Mouse (Mus musculus) liver, adult 2 months (tissue): ENCODE measurements around the gene Zbtb20. TPM values are rescaled to one million over a fixed set of nuclear protein-coding genes. Genes with fewer than 3 reads are reported as not detected.
A peak's percentile ranks its signal among the peaks of the same experiment; 100 is the strongest.

Source experiments
- DNase-seq: peaks from one replicate; pipeline ENCODE4 v3.0.0-alpha.2; 2011; ENCODE audit warnings: low read depth, low spot score; ENCODE audit errors: extremely low read depth
- H3K27ac ChIP-seq: fragments of 200-500 bp; replicated peaks from 2 replicates; pipeline ENCODE4 v1.5.1; 2012; ENCODE audit warnings: low read depth, mild to moderate bottlenecking, control low read depth, inconsistent platforms, low read length; ENCODE audit not compliant: insufficient read depth
- H3K27me3 ChIP-seq: fragments of 200-500 bp; 2 replicates; pipeline ENCODE4 v1.6.1; 2012; ENCODE audit warnings: mild to moderate bottlenecking, moderate library complexity, low read length, inconsistent platforms; ENCODE audit not compliant: control insufficient read depth, insufficient read depth
- H3K36me3 ChIP-seq: fragments of 200-500 bp; 2 replicates; pipeline ENCODE4 v1.6.1; 2012; ENCODE audit warnings: low read length, inconsistent platforms; ENCODE audit not compliant: control insufficient read depth, insufficient read depth
- H3K4me1 ChIP-seq: fragments of 200-500 bp; 2 replicates; pipeline ENCODE4 v1.6.1; 2011; ENCODE audit warnings: low read length; ENCODE audit not compliant: control insufficient read depth, insufficient read depth
- H3K4me3 ChIP-seq: fragments of 200-500 bp; 2 replicates; pipeline ENCODE4 v1.5.1; 2011; ENCODE audit warnings: low read depth, mild to moderate bottlenecking, control low read depth, low read length, moderate library complexity; ENCODE audit not compliant: insufficient read depth
- H3K79me2 ChIP-seq: fragments of 200-500 bp; 2 replicates; pipeline ENCODE4 v1.6.1; 2012; ENCODE audit warnings: inconsistent platforms, mild to moderate bottlenecking, low read length, moderate library complexity; ENCODE audit not compliant: control insufficient read depth, insufficient read depth
- H3K9ac ChIP-seq: fragments of 200-500 bp; 2 replicates; pipeline ENCODE4 v1.6.1; 2012; ENCODE audit warnings: low read depth, mild to moderate bottlenecking, control low read depth, inconsistent platforms, low read length
- CTCF ChIP-seq: fragments of 200-500 bp; IDR thresholded peaks from 2 replicates; pipeline ENCODE4 v1.5.1; 2011; ENCODE audit warnings: low read depth, low read length, control low read depth
- POLR2A ChIP-seq: fragments of 200-500 bp; IDR thresholded peaks from 2 replicates; pipeline ENCODE4 v1.6.1; 2011; ENCODE audit warnings: low read length, control low read depth; ENCODE audit not compliant: insufficient read depth; ENCODE audit errors: extremely low read depth
- WGBS: fragments of 180-500 bp; shearing (Covaris S2); methylation state at CpG from one replicate; pipeline ENCODE4 v1.1.7; 2018; 5-methylcytosine and 5-hydroxymethylcytosine counted together
- polyA plus RNA-seq: library from polyadenylated mRNA; depleted of rRNA; stranded (reverse); fragments of >200 nt; gene quantifications from 2 replicates; pipeline ENCODE4 v1.2.3, GENCODE M21; 2012
- total RNA-seq: library from RNA; depleted of rRNA; stranded (reverse); fragments of >200 nt; gene quantifications from 2 replicates; pipeline ENCODE4 v1.2.3, GENCODE M21; 2014

Gene Zbtb20
- total and polyA plus RNA-seq, 2 experiments, result 17.8 to 52.6 TPM

DNA sequence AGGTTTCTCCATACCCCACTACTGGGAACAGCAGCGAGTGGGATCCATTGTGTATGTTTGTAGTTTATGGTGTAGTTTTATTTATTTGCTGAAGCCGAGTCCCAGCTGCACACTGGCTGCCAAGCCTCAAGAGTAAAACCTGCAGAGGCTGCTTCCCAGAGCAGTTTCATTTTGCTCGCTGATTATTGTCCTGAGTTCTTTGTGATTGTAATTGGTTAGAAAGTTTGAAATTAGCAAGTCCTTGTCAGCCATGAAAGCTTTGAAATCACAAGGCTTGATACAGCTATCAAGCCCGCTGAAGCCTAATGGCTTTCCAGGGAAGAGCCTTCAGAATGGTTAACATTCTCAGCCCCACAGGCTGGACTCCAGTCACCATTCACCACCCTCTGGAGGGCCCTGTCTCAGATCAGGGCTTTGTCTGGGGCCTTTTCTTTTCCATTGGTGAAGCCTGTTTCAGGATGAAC lies 434.3 kb downstream of the Zbtb20 start:
- Histone ChIP-seq H3K27me3 (no peaks in the 10 kb centered on the region), H3K27ac (no peak overlapping the region), H3K9ac (no peak overlapping the region), H3K79me2 (peaks cover 6% of the 10 kb centered on the region; the same call in 1 of the 2 replicates), H3K36me3 (peaks cover 30% of the 10 kb centered on the region), H3K4me1 (no peaks in the 10 kb centered on the region), H3K4me3 (no peak overlapping the region)
- TF ChIP-seq POLR2A (no peak), CTCF (no peak)
- 85% methylated on average over 4 of the region's 4 CpGs for WGBS
- no peak for DNase-seq

DNA sequence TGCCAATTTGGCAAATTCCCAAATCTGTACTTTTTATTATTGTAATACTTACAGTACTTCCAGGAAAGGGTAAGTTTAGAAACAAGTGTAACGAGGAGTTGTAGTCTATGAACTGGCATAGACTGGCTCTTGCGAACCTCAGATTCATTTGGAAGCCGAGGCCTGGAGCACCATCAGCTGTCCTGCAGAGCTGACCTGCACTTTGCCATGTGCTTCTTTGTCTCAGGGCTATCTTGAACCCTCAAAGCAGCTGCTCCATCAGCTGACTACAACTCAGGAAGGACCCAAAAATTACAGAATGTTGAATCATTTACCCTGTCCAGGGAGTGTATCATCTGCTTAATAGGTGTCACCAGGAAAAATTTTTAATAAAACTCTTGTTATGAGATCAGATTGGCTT lies 448.3 kb downstream of the Zbtb20 start:
- Histone ChIP-seq H3K27me3 (no peaks in the 10 kb centered on the region), H3K4me1 (peaks cover 8% of the 10 kb centered on the region; the same call in 1 of the 2 replicates), H3K4me3 (no peak overlapping the region), H3K27ac (peak overlapping the region; percentile 25; the same call in 1 of the 2 replicates), H3K36me3 (no peaks in the 10 kb centered on the region), H3K79me2 (peaks cover 2% of the 10 kb centered on the region; the same call in 1 of the 2 replicates), H3K9ac (no peak overlapping the region)
- no peak for DNase-seq
- TF ChIP-seq CTCF (no peak), POLR2A (no peak)
- 32% methylated on average over 3 of the region's 3 CpGs for WGBS

DNA sequence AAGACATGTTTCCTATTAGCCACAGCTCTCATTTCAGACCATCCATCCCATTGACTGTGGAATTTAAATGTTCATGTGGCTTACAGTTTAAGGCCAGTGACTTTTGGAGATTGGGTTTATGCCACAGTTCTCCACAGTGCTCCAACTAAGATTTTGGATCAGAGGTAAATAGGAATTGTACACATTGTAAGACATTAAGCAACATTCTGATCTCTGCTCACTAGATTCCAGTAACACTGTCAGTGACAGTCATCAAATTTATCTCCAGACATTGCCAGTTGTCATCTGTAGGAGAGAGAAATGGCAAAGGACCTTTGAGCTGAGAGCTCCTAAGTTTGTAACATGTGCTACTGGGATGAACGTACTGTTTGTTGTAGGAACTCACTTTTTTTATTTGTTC lies 452.5 kb downstream of the Zbtb20 start:
- Histone ChIP-seq H3K4me1 (peaks cover 12% of the 10 kb centered on the region), H3K27me3 (no peaks in the 10 kb centered on the region), H3K4me3 (no peak overlapping the region), H3K79me2 (peaks cover 8% of the 10 kb centered on the region; the same call in 1 of the 2 replicates), H3K9ac (no peak overlapping the region), H3K27ac (no peak overlapping the region), H3K36me3 (no peaks in the 10 kb centered on the region)
- TF ChIP-seq CTCF (no peak), POLR2A (no peak)
- WGBS, result 29% methylated on average over 1 of the region's 1 CpGs
- peak; percentile 94 for DNase-seq

DNA sequence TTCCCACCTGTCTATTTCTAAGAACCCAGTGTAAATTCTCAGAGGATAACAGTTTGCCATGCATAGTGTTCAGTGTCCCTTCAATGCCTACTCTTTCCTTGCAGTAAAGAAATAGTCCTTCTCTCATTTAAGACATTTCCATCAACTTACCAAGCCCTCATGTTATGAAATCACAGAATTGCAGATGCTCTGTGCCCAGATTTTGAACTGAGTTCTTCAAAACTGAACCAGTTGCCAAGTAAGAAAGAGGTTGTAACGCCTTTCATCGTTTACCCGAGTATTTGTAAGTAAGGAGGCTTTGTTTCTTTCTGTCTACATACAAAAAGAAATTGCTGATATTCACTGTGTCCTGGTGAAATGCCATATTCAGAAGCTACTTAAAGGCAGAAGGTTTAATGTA lies 454.5 kb downstream of the Zbtb20 start:
- 29% methylated on average over 3 of the region's 3 CpGs for WGBS
- H3K36me3 ChIP-seq, result no peaks in the 10 kb centered on the region
- H3K4me3 ChIP-seq, result no peak overlapping the region
- no peak for TF ChIP-seq CTCF
- no peak for TF ChIP-seq POLR2A
- H3K4me1 ChIP-seq, result peaks cover 17% of the 10 kb centered on the region
- H3K27me3 ChIP-seq, result no peaks in the 10 kb centered on the region
- H3K27ac ChIP-seq, result no peak overlapping the region
- H3K79me2 ChIP-seq, result peaks cover 6% of the 10 kb centered on the region; the same call in 1 of the 2 replicates
- no peak overlapping the region for H3K9ac ChIP-seq
- DNase-seq, result peak; percentile 77

DNA sequence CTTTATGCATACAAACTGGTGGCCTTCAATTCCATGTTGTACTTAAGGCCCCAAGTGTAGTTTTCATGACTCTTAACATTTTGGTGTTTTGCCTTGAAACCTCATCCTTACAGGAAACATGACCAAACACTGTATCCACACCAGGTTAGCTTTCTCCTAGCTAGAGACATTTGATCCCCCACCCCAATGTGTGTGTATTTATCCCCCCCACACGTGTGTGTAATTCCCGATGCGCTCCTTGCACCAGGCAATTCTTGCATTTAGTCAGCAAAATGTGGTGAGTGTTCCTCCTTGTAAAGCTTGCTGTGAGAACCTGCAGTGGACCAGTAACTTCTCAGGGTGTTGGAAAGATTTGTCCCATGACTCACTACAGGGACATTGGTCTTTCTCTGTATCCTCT lies 455.8 kb downstream of the Zbtb20 start:
- Histone ChIP-seq H3K79me2 (peaks cover 6% of the 10 kb centered on the region; the same call in 1 of the 2 replicates), H3K4me1 (peaks cover 21% of the 10 kb centered on the region), H3K36me3 (no peaks in the 10 kb centered on the region), H3K4me3 (no peak overlapping the region), H3K9ac (no peak overlapping the region), H3K27me3 (no peaks in the 10 kb centered on the region), H3K27ac (no peak overlapping the region)
- WGBS, result 94% methylated on average over 3 of the region's 3 CpGs
- no peak for DNase-seq
- TF ChIP-seq CTCF, result no peak
- TF ChIP-seq POLR2A, result no peak

DNA sequence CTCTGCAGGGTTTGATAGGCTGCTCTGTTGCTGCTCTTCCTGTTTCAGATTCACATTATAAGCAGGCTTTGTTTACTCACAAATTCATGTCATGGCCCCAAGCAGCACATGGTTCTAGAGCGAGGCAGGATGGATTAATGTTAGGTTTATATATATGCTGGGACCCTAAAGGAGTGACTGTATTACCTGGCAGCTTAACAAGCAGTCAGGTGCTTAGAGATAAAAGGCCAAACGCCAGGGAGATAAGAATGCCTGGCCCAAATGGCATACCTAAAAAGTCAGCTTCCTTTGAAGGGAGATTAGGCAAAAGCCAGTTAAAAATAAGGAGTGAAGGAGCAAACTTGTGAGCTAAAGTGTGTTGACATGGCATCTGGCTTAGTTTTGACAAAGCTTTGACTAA lies 457.1 kb downstream of the Zbtb20 start:
- Histone ChIP-seq H3K4me1 (peaks cover 20% of the 10 kb centered on the region), H3K27me3 (no peaks in the 10 kb centered on the region), H3K4me3 (no peak overlapping the region), H3K27ac (peak overlapping the region; percentile 60), H3K9ac (no peak overlapping the region), H3K79me2 (peaks cover 6% of the 10 kb centered on the region; the same call in 1 of the 2 replicates), H3K36me3 (no peaks in the 10 kb centered on the region)
- WGBS, result 48% methylated on average over 2 of the region's 2 CpGs
- no peak for TF ChIP-seq POLR2A
- DNase-seq, result no peak
